Mouse (Mus musculus) megakaryocyte, embryonic 14.5 days (primary cell): ENCODE measurements around the gene Wfdc12.

Experiments
- FLI1 ChIP-seq: IDR thresholded peaks from 2 replicates; pipeline ENCODE4 v1.6.1; 2012; ENCODE audit warnings: low read length, inconsistent platforms, mixed read lengths
- GATA1 ChIP-seq: IDR thresholded peaks from 3 replicates; pipeline ENCODE4 v1.6.1; 2012; ENCODE audit warnings: mixed read lengths, low read length, inconsistent platforms, borderline replicate concordance

DNA sequence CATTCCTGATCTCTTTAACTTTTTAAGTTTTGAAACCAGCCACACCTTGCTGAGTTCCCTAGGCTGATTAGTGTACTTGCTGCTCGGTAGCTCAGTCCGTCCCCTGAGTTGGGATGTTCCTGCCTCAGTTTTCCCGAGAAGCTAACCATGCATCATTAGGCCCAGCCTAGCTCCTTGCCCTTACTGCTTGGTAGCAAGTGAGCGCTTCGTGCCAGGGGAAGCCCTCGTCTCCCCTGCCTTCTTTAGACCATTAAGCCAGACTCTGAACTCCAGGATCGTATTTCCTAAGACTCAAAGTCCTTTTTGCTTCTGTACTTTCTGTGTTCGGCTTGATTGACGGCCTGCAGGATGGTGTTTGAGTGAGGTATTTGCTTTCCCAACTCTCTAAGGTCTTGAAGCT, 7.1 kb downstream of the Wfdc12 start:
- TF ChIP-seq GATA1 (no peak), FLI1 (no peak)
